Mouse (Mus musculus) small intestine, adult 2 months (tissue): ENCODE results near the gene Gstp2.

Experiments used
- CTCF ChIP-seq: fragments of 200-500 bp; IDR thresholded peaks from 2 replicates; pipeline ENCODE4 v1.5.1; 2012; ENCODE audit warnings: low read depth, mild to moderate bottlenecking, control low read depth, inconsistent platforms, low read length, moderate library complexity, mixed read lengths; ENCODE audit not compliant: insufficient replicate concordance, insufficient read length; ENCODE audit errors: extremely low read depth
- POLR2A ChIP-seq: fragments of 200-500 bp; IDR thresholded peaks from 2 replicates; pipeline ENCODE4 v1.6.1; 2012; ENCODE audit warnings: low read depth, mild to moderate bottlenecking, control low read depth, inconsistent platforms, low read length, moderate library complexity

- TF ChIP-seq CTCF = no peak
- TF ChIP-seq POLR2A = no peak
Measured at GRCm38 (mm10) chr19:4011086-4011485, 34.7 kb downstream of the Gstp2 start.
